Mouse (Mus musculus) liver, embryonic 14.5 days (tissue): ENCODE results near the gene Mmgt1. TPM values are rescaled to one million over a fixed set of nuclear protein-coding genes. Genes with fewer than 3 reads are reported as not detected.

Experiments used
- ATAC-seq: fragments of 200-750 bp; cut with Nextera tagmentation; 2 replicates; pipeline ENCODE4 v1.8.0; 2017; ENCODE audit warnings: moderate number of reproducible peaks, mild to moderate bottlenecking, moderate library complexity; ENCODE audit not compliant: insufficient read depth
- DNase-seq, 3 experiments: peaks; one replicate each; pipeline ENCODE4 v3.0.0-alpha.2; 2012 to 2013; ENCODE audit warnings: low read depth in 3 of 3, low spot score in 3 of 3
- H3K27ac ChIP-seq: fragments of 300-500 bp; sonication (generic); 2 replicates; pipeline ENCODE4 v1.5.1; 2014; ENCODE audit warnings: moderate library complexity, mild to moderate bottlenecking, control low read depth, inconsistent platforms
- H3K27me3 ChIP-seq: fragments of 300-500 bp; sonication (generic); 2 replicates; pipeline ENCODE4 v1.6.1; 2014; ENCODE audit warnings: mild to moderate bottlenecking, low read length, moderate library complexity; ENCODE audit not compliant: control insufficient read depth, insufficient read depth
- H3K36me3 ChIP-seq: fragments of 300-500 bp; sonication (generic); replicated peaks from 2 replicates; pipeline ENCODE4 v1.6.1; 2014; ENCODE audit warnings: low read depth; ENCODE audit not compliant: control insufficient read depth, insufficient read depth
- H3K4me1 ChIP-seq, 2 experiments: fragments of 200-500 bp in 1 of 2; fragments of 300-500 bp in 1 of 2; sonication (generic) in 1 of 2; replicated peaks; 2 replicates each; pipeline ENCODE4 v1.6.1; 2012 to 2014; ENCODE audit warnings: antibody characterized with exemption in 1 of 2, inconsistent platforms in 1 of 2, low read length in 1 of 2; ENCODE audit not compliant: control insufficient read depth in 2 of 2, insufficient read depth in 2 of 2
- H3K4me2 ChIP-seq: fragments of 300-500 bp; sonication (generic); 2 replicates; pipeline ENCODE4 v1.6.1; 2014; ENCODE audit warnings: low read depth, mild to moderate bottlenecking, control low read depth, moderate library complexity
- H3K4me3 ChIP-seq, 2 experiments: fragments of 200-500 bp in 1 of 2; fragments of 300-500 bp in 1 of 2; sonication (generic) in 1 of 2; 2 replicates each; pipeline ENCODE4 v1.5.1; 2012 to 2014; ENCODE audit warnings: low read depth in 2 of 2, low read length in 2 of 2, mild to moderate bottlenecking in 2 of 2, control low read depth in 1 of 2, inconsistent platforms in 1 of 2, moderate library complexity in 1 of 2; ENCODE audit not compliant: insufficient read depth in 1 of 2
- H3K9ac ChIP-seq: fragments of 300-500 bp; sonication (generic); replicated peaks from 2 replicates; pipeline ENCODE4 v1.6.1; 2014; ENCODE audit warnings: mild to moderate bottlenecking, control low read depth, moderate library complexity
- H3K9me3 ChIP-seq: fragments of 300-500 bp; sonication (generic); 2 replicates; pipeline ENCODE4 v1.6.1; 2016; ENCODE audit warnings: low read length, mixed read lengths; ENCODE audit not compliant: control insufficient read depth
- CTCF ChIP-seq: IDR thresholded peaks from 2 replicates; pipeline ENCODE4 v1.5.1; 2016; ENCODE audit warnings: antibody characterized with exemption, low read depth, control low read depth
- EP300 ChIP-seq: IDR thresholded peaks from 2 replicates; pipeline ENCODE4 v1.6.1; 2016; ENCODE audit warnings: antibody characterized with exemption, low read depth
- WGBS: fragments of 180-500 bp; shearing (Covaris S2); extraction: QIAGEN DNeasy Blood & Tissue Kit; methylation state at CpG from one replicate; pipeline ENCODE4 v1.1.7; 2014; ENCODE audit not compliant: insufficient replicate concordance; 5-methylcytosine and 5-hydroxymethylcytosine counted together
- polyA plus RNA-seq, 2 experiments: library from polyadenylated mRNA; depleted of rRNA in 1 of 2; stranded (reverse) in 1 of 2; unstranded in 1 of 2; fragments of >200 nt; fragmentation: Nextera tagmentation in 1 of 2; extraction: Ambion mirVana in 1 of 2; gene quantifications; 2 replicates each; pipeline versions ENCODE4 v1.2.1 to v1.2.3; 2012 to 2014

Gene Mmgt1
- polyA plus RNA-seq, 2 experiments = 5.1 to 8.5 TPM

DNA sequence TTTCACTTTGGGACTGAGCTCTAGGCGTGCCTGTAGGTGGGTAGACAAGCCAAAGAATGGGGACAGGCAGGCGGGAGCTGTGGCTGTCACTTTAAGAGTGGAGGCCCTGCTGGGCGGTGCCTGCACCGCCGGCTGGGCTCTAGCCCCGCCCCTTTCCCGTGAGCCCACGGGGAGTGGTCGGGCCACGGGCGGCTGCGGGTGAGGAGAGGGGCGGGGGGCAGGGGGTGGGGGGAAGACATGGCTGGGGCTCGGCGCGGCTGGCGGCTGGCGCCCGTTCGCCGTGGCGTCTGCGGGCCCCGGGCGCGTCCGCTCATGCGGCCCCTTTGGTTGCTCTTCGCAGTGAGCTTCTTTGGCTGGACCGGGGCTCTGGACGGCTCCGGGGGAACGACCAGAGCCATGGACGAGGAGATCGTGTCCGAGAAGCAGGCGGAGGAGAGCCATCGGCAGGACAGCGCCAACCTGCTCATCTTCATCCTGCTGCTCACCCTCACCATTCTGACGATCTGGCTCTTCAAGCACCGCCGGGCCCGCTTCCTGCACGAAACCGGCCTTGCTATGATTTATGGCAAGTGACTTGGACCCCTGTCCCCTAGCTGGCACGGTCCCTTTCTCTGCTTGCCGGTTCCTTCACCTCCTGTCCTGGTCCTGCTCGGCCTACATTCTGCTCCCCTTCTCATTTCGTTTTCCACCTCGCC, 11.9 kb upstream of the Mmgt1 start, which contains the start of gene Slc9a6:
Gene Slc9a6, plus strand, starts transcription at position 135 of the 695 bp plus-strand sequence.
- Histone ChIP-seq H3K4me2 (peak within 1 kb of the TSS; percentile 66), H3K4me1 (peaks cover 13 to 31% of the 10 kb centered on the region in 2 experiments), H3K27me3 (no peaks in the 10 kb centered on the region), H3K27ac (0 out of 2 replicates have a peak within 1 kb of the TSS, but pooled peaks have one; percentile 12), H3K9ac (peak within 1 kb of the TSS; percentile 68), H3K9me3 (no peaks in the 10 kb centered on the region), H3K36me3 (no peaks in the 10 kb centered on the region), H3K4me3 (peak within 1 kb of the TSS; percentile 79 to 86)
- peak; percentile 93 for ATAC-seq
- TF ChIP-seq EP300 (no peak), CTCF (no peak; the same call in 1 of the 2 replicates)
- 12% methylated on average over 35 of the region's 50 CpGs for WGBS
- peak; percentile 45 to 60 (median 59) for DNase-seq

DNA sequence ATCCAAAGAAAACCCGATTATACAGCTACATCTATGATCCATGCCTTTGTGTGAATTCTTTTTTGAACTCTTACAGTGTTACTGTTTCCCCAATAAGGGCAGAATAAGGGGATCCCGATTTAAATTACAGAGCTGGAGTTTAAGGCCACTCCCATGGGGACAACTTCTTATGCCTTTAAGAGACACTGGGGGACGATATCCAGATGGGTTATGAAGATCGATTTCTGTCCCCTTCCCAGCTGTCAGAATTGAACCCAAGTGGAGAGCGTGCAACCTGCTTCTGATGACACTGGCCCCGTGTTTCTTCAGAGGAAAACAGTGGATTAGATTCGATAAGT, 11.4 kb upstream of the Mmgt1 start:
- Histone ChIP-seq H3K9me3 (no peaks in the 10 kb centered on the region), H3K27ac (no peak overlapping the region), H3K4me3 (peak overlapping the region; percentile 69 to 79), H3K4me1 (peaks cover 13 to 29% of the 10 kb centered on the region in 2 experiments), H3K4me2 (peak overlapping the region; percentile 66), H3K27me3 (no peaks in the 10 kb centered on the region), H3K36me3 (no peaks in the 10 kb centered on the region), H3K9ac (peak overlapping the region; percentile 68)
- ATAC-seq (peak; percentile 47), DNase-seq (no peak)
- TF ChIP-seq CTCF = no peak
- no peak for TF ChIP-seq EP300
- 20% methylated on average over 7 of the region's 7 CpGs for WGBS

DNA sequence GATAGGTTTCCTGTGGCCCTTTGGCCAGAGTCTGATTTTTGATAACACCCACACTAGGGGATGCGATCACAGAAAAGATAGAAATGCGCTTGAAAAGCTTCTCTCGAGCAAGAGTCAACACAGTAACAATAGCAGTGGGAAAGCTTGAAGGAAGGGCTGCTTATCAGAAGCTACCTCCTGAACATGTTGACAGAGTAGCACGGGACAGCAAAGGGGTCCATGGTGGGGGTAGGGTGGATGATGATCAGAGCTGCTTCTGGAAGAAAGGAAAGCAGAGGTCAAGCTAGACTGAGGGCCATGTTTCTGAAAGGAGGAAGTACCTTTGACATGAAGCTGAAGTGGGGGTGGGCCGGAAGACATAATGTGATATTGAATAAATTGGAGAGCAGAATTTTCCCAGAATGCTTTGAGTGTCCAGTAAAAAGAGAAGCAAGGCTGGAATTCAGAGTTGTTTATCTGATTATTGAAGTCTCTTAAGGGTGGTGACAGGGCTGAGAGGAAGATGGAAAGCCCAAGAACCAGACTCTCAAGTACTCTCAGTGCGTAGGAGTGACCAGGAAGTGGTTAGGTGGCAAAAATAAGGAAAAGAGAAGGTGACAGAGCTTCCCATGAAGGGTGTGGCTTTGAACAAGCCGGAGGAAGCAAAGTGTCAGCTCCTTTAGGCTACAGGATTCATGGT, 9.3 kb upstream of the Mmgt1 start:
- H3K27ac ChIP-seq = no peak overlapping the region
- TF ChIP-seq EP300 = no peak
- TF ChIP-seq CTCF = no peak
- no peak for ATAC-seq

DNA sequence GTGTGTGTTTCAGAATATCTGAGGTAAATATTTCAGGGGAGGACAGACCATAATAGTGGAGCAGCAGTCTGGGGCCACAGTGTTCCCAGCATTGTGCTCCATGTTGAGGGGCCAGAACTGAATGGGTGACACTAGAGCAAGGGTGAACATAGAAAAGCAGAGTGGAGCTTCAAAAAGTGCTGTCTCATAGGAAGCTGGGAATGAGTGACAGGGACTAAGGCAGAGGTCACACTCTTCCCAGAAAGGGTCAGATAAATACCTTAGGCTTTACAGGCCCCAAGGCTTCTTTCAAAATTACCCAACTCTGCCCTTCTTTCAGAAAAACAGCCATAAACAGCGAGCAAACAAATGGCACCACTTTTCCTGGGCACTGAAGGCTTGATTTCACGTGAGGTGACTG, 8.7 kb upstream of the Mmgt1 start:
- Histone ChIP-seq H3K36me3 (no peaks in the 10 kb centered on the region), H3K9ac (no peak overlapping the region), H3K4me3 (no peak overlapping the region), H3K4me2 (no peak overlapping the region), H3K27ac (no peak overlapping the region), H3K9me3 (no peaks in the 10 kb centered on the region), H3K27me3 (no peaks in the 10 kb centered on the region), H3K4me1 (peaks cover 13 to 29% of the 10 kb centered on the region in 2 experiments)
- ATAC-seq (no peak), DNase-seq (no peak)
- WGBS = 44% methylated on average over 2 of the region's 2 CpGs
- TF ChIP-seq EP300 (no peak), CTCF (no peak)

More for the DNA sequence above, 9.3 kb upstream of the Mmgt1 start:
- H3K36me3 ChIP-seq = no peaks in the 10 kb centered on the region
- no peak overlapping the region for H3K4me2 ChIP-seq
- H3K4me1 ChIP-seq = peaks cover 13 to 29% of the 10 kb centered on the region in 2 experiments
- DNase-seq = no peak
- H3K9ac ChIP-seq = no peak overlapping the region
- no peaks in the 10 kb centered on the region for H3K9me3 ChIP-seq
- H3K27me3 ChIP-seq = no peaks in the 10 kb centered on the region
- H3K4me3 ChIP-seq = no peak overlapping the region
- WGBS = 22% methylated on average over 7 of the region's 7 CpGs

DNA sequence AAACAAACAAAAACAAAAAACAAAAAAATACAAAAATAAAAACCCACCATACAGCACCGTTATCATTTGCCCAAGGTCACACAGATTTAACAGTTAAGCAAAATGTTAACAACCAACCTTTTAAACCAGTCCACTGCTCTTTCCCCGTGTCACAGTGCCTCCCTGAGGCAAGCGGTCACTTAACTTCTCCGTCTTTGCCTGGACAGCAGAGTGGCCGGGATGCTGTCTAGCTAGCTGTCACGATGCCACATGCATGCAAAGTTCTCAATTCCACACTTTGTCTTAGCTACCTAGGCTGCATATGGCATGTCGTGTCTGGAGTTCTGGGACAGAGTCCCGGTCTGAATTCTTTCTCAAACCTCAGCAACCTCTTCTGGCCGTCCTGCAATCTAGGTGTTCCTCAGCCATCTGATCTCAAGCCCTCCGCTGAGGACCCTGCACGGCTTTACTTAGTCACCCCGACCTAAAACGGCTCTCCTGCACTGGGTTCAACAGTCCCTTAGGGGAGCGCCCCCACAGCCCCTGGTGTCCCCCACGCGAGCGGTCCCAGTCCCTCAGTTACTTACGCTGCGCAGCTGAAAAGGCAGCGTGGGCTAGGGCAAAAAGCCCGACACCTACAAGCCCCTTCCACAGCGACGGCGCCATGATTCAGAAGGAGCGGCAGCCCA, 516 bp downstream of the Mmgt1 start:
- Histone ChIP-seq H3K9ac (peak overlapping the region; percentile 81), H3K36me3 (no peaks in the 10 kb centered on the region), H3K4me1 (peaks cover 0 to 2% of the 10 kb centered on the region in 2 experiments; a peak in 1 of 4 replicates), H3K4me2 (peak overlapping the region; percentile 71), H3K4me3 (peak overlapping the region; percentile 77 to 98), H3K27ac (peak overlapping the region; percentile 21), H3K9me3 (no peaks in the 10 kb centered on the region), H3K27me3 (no peaks in the 10 kb centered on the region)
- no peak for TF ChIP-seq EP300
- peak; percentile 41 for TF ChIP-seq CTCF
- 8% methylated on average over 25 of the region's 25 CpGs for WGBS
- peak; percentile 52 for ATAC-seq
- no peak for DNase-seq
